Mouse (Mus musculus) limb, embryonic 14.5 days (tissue): ENCODE data around the gene Ccdc152. TPM values are rescaled to one million over a fixed set of nuclear protein-coding genes. Genes with fewer than 3 reads are reported as not detected.

Experiments used
- ATAC-seq: fragments of 200-750 bp; cut with Nextera tagmentation; 2 replicates; pipeline ENCODE4 v1.8.0; 2017; ENCODE audit warnings: low read depth, moderate number of reproducible peaks, moderate TSS enrichment; ENCODE audit not compliant: low FRiP score
- DNase-seq: peaks from one replicate; pipeline ENCODE4 v3.0.0-alpha.2; 2015; ENCODE audit warnings: low spot score
- H3K27ac ChIP-seq: fragments of 300-500 bp; sonication (generic); replicated peaks from 2 replicates; pipeline ENCODE4 v1.5.1; 2014; ENCODE audit warnings: low read depth, mild to moderate bottlenecking, low read length, moderate library complexity, mixed read lengths
- H3K27me3 ChIP-seq: fragments of 300-500 bp; sonication (generic); 2 replicates; pipeline ENCODE4 v1.6.1; 2014; ENCODE audit warnings: low read length, mixed read lengths; ENCODE audit not compliant: control insufficient read depth, insufficient read depth
- H3K36me3 ChIP-seq: fragments of 300-500 bp; sonication (generic); 2 replicates; pipeline ENCODE4 v1.6.1; 2014; ENCODE audit warnings: mild to moderate bottlenecking, low read length, moderate library complexity, mixed read lengths; ENCODE audit not compliant: control insufficient read depth, insufficient read depth
- H3K4me1 ChIP-seq: fragments of 300-500 bp; sonication (generic); 2 replicates; pipeline ENCODE4 v1.6.1; 2014; ENCODE audit warnings: antibody characterized with exemption, low read length, mixed read lengths; ENCODE audit not compliant: control insufficient read depth, insufficient read depth
- H3K4me2 ChIP-seq: fragments of 300-500 bp; sonication (generic); replicated peaks from 2 replicates; pipeline ENCODE4 v1.6.1; 2014; ENCODE audit warnings: low read depth, mild to moderate bottlenecking, low read length, moderate library complexity; ENCODE audit not compliant: severe bottlenecking
- H3K4me3 ChIP-seq: fragments of 300-500 bp; sonication (generic); replicated peaks from 2 replicates; pipeline ENCODE4 v1.5.1; 2014; ENCODE audit warnings: low read length
- H3K9ac ChIP-seq: fragments of 300-500 bp; sonication (generic); 2 replicates; pipeline ENCODE4 v1.6.1; 2014; ENCODE audit warnings: mild to moderate bottlenecking, low read depth, low read length, moderate library complexity; ENCODE audit not compliant: severe bottlenecking
- H3K9me3 ChIP-seq: fragments of 300-500 bp; sonication (generic); 2 replicates; pipeline ENCODE4 v1.6.1; 2016; ENCODE audit warnings: low read length; ENCODE audit not compliant: control insufficient read depth
- POLR2A ChIP-seq: fragments of 200-500 bp; IDR thresholded peaks from 2 replicates; pipeline ENCODE4 v1.8.0; 2012; ENCODE audit warnings: inconsistent platforms, mild to moderate bottlenecking, moderate library complexity, borderline replicate concordance; ENCODE audit not compliant: insufficient read depth, insufficient read length; ENCODE audit errors: extremely low read depth
- WGBS: fragments of 180-500 bp; shearing (Covaris S2); extraction: QIAGEN DNeasy Blood & Tissue Kit; methylation state at CpG from one replicate; pipeline ENCODE4 v1.1.7; 2014; 5-methylcytosine and 5-hydroxymethylcytosine counted together
- polyA plus RNA-seq, 2 experiments: library from polyadenylated mRNA; depleted of rRNA in 1 of 2; stranded (reverse) in 1 of 2; unstranded in 1 of 2; fragments of >200 nt; fragmentation: Nextera tagmentation in 1 of 2; extraction: Ambion mirVana in 1 of 2; gene quantifications; 2 replicates each; pipeline versions ENCODE4 v1.2.1 to v1.2.3; 2012 to 2014

Ccdc152 gene
- polyA plus RNA-seq, 2 experiments: 0.77 TPM; not detected in 1

DNA sequence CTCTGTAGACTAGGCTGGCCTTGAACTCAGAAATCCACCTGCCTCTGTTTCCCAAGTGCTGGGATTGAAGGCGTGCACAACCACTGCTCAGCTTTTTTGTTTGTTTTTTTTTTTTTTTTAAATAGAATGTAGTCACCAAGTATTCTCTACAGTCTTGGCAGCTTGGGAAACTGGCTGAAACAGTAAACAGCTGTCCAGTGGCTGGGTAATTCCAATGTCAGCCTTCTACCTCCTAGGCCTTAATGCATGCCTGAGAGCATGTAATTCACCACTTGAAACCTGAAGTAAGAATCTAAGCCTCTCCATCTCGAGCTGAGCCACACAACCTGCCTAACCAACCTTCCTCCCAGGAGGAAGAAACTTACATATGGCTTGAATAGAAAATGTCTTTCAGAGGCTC lies 13.3 kb upstream of the Ccdc152 start:
- Histone ChIP-seq H3K4me3 (no peak overlapping the region), H3K27me3 (no peaks in the 10 kb centered on the region), H3K27ac (no peak overlapping the region), H3K4me1 (no peaks in the 10 kb centered on the region), H3K36me3 (peaks cover 11% of the 10 kb centered on the region), H3K9me3 (no peaks in the 10 kb centered on the region), H3K9ac (no peak overlapping the region), H3K4me2 (no peak overlapping the region)
- WGBS: 75% methylated on average over 2 of the region's 2 CpGs
- ATAC-seq (no peak), DNase-seq (no peak)
- no peak for TF ChIP-seq POLR2A

DNA sequence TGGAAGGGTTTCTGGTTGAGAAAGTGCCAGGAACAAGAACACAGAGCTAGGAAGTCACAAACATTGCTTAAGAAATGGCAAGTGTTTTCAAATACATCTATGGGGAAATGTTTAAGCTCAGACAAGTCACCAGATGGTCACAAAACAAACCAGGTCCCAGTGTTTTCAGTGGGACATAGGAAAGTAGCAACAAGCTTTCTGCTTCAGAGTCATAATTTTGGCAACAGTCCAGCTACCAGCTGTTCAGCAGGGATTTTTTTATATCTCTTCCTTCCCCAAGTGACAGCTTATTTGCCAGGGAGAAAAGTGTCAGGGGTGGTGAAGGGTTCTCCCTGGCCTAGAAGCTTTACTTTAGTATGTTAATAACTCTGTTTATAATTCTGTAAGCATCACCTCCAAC lies 9.6 kb upstream of the Ccdc152 start:
- no peak overlapping the region for H3K9ac ChIP-seq
- no peaks in the 10 kb centered on the region for H3K9me3 ChIP-seq
- no peaks in the 10 kb centered on the region for H3K27me3 ChIP-seq
- DNase-seq: peak; percentile 27
- no peak overlapping the region for H3K4me3 ChIP-seq
- no peaks in the 10 kb centered on the region for H3K4me1 ChIP-seq
- no peak for TF ChIP-seq POLR2A
- no peaks in the 10 kb centered on the region for H3K36me3 ChIP-seq
- ATAC-seq: no peak
- no peak overlapping the region for H3K27ac ChIP-seq
- H3K4me2 ChIP-seq: no peak overlapping the region

DNA sequence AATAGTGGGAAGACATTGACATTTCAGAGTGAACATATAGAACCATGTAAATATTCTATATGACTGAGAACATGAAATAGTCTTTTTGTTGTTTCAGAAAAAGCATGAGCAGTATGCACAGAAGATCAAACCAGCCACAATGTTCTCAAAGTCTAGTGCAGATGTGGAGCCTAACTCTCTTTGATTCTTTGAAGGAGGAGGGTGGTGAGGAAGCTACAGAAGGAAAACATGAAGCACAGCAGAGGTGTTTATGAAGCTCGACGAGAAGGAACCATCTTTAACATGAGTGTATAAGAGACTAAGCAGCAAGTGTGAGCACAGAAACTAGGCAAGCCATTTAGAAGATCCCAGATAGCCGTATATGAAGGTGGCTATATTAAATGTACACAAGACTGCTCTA lies 6.5 kb upstream of the Ccdc152 start:
- DNase-seq: no peak
- Histone ChIP-seq H3K9me3 (no peaks in the 10 kb centered on the region), H3K36me3 (no peaks in the 10 kb centered on the region), H3K4me1 (no peaks in the 10 kb centered on the region), H3K4me2 (no peak overlapping the region), H3K4me3 (no peak overlapping the region), H3K9ac (no peak overlapping the region), H3K27me3 (no peaks in the 10 kb centered on the region), H3K27ac (no peak overlapping the region)
- no peak for ATAC-seq
- no peak for TF ChIP-seq POLR2A
- WGBS: 75% methylated on average over 3 of the region's 3 CpGs

DNA sequence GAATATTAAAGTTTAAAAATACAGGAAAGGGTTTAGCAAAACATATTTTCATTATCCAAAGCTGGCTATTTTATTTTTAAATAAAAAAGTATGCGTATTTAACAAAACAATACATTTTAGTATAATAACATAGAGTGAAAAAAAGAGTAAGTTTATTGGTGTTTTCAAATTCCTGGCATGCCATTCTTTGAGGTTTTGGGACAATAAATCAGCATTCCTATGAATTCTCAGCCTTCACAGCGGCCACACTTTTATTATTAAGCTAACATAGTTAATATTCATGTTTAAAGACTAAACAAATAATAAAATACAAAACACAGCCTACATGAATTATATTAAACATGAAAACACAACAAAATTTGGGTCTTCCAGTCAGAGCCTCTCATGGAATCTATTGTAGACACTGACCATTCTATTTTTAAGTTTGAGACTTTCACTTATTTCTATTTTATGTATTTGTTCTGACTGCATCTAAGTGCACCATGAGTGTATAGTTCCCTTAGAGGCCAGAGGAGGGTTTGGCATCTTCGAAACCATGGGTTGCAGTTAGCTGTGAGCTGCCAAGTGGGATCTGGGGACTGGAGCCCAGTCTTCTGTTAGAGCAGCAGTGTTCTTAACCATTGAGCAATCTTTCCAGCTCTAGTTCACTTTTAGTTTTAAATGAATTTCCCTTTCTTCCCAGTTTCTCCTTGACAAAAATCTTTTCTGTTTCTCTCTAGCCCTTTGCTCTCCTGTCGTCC lies 2.8 kb downstream of the Ccdc152 start:
- H3K4me2 ChIP-seq: no peak overlapping the region
- DNase-seq: no peak
- no peak for ATAC-seq
- WGBS: 64% methylated on average over 4 of the region's 4 CpGs
- H3K9me3 ChIP-seq: no peaks in the 10 kb centered on the region
- TF ChIP-seq POLR2A: no peak
- no peak overlapping the region for H3K4me3 ChIP-seq
- H3K9ac ChIP-seq: no peak overlapping the region
- no peaks in the 10 kb centered on the region for H3K27me3 ChIP-seq
- H3K27ac ChIP-seq: no peak overlapping the region
- no peaks in the 10 kb centered on the region for H3K36me3 ChIP-seq
- H3K4me1 ChIP-seq: no peaks in the 10 kb centered on the region

DNA sequence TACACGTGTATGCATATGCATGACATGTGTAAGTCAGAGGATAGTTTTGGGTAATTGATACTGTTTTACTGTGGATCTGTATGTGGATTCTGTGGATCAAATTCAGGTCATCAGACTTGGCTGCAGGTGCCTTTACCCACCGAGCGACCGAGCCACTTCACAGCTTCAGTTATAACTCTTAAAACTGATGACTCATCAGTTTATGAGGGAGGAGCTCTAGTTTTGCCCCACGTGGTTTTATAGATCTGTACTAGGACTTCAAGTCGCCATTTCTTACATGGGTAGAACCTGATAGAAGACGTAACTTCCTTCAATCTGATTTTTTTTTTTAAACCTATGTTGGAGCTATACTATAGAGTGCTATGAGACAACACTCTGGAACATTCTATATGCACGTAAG lies 5.7 kb downstream of the Ccdc152 start:
- no peaks in the 10 kb centered on the region for H3K36me3 ChIP-seq
- H3K27ac ChIP-seq: no peak overlapping the region
- no peak for TF ChIP-seq POLR2A
- no peak overlapping the region for H3K9ac ChIP-seq
- no peaks in the 10 kb centered on the region for H3K27me3 ChIP-seq
- 79% methylated on average over 8 of the region's 8 CpGs for WGBS
- H3K4me2 ChIP-seq: no peak overlapping the region
- no peaks in the 10 kb centered on the region for H3K9me3 ChIP-seq
- ATAC-seq (no peak), DNase-seq (no peak)
- H3K4me3 ChIP-seq: no peak overlapping the region
- H3K4me1 ChIP-seq: no peaks in the 10 kb centered on the region
